ENCODE assay signal across 23 mouse cellular contexts in the genomic region with DNA sequence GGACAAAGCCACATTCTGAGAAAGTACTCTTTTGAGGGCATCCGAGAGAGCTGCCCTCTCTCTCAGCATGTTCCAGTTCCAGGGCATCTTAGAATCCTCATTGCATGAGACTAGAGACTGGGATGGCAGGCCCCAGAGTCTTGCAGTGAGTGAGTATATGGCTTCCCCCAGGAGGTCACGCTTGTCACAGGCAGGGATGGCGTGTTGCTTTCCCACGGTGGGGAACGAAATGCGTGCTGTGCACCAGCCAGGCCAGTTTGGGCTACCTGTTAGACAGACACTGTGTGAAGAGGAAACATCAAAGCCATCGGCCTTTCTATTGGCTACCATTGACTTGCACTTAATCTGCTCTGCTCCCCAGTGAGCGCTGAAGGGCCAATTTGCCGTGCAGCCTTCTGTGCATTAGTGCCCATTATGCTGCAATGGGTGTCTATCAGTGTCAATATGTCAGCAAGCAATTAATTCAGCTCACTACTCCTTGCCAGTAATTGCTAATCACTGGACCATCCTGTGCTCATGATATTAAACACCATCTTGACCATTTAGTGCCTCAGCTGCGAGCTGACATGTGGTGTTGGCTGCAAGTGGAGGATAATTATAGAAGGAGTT.
A peak's percentile ranks its signal among the peaks of the same experiment; 100 is the strongest.
DNase-seq lines count a peak whose midpoint lies in the region; ATAC-seq and TF ChIP-seq lines count a peak whose summit lies in the region.
"Had no signal": no experiment of that assay in that cellular context is flagged by ENCODE, and none has a peak within 500 bp of the region (broad histone marks: within the 10 kb centered on the region; RNA-seq: fewer than 3 reads in every experiment).

No protein-coding gene starts in this region.

- H3K36me3 ChIP-seq in forebrain, embryonic 14.5 days (ENCODE audit: control insufficient read depth, insufficient read depth, low read length), result no peaks in the 10 kb centered on the region
- no peaks in the 10 kb centered on the region for H3K36me3 ChIP-seq in forebrain, postnatal 0 days (ENCODE audit: insufficient read depth)
- H3K36me3 ChIP-seq in neural tube, embryonic 12.5 days, result no peaks in the 10 kb centered on the region
- H3K36me3 ChIP-seq in neural tube, embryonic 15.5 days, result no peaks in the 10 kb centered on the region
- H3K36me3 ChIP-seq in midbrain, postnatal 0 days (ENCODE audit: insufficient read depth, low read length), result no peaks in the 10 kb centered on the region
- H3K36me3 ChIP-seq: heart, embryonic 15.5 days; intestine, embryonic 15.5 days; limb, embryonic 12.5 days; liver, embryonic 12.5 days; stomach, embryonic 15.5 days had no signal

- no peak overlapping the region for H3K4me2 ChIP-seq in forebrain, embryonic 14.5 days (ENCODE audit: low read length)
- H3K4me2 ChIP-seq in forebrain, postnatal 0 days (ENCODE audit: low read depth), result no peak overlapping the region
- no peak overlapping the region for H3K4me2 ChIP-seq in neural tube, embryonic 12.5 days (replicated peaks)
- no peak overlapping the region for H3K4me2 ChIP-seq in neural tube, embryonic 15.5 days
- no peak overlapping the region for H3K4me2 ChIP-seq in midbrain, postnatal 0 days (ENCODE audit: low read depth, low read length, poor library complexity, severe bottlenecking)
- H3K4me2 ChIP-seq: heart, embryonic 15.5 days; intestine, embryonic 15.5 days; limb, embryonic 12.5 days; liver, embryonic 12.5 days; stomach, embryonic 15.5 days had no signal

- no peaks in the 10 kb centered on the region for H3K9me3 ChIP-seq in forebrain, embryonic 14.5 days (replicated peaks; ENCODE audit: control insufficient read depth, low read length)
- H3K9me3 ChIP-seq in forebrain, postnatal 0 days (ENCODE audit: low read length), result no peaks in the 10 kb centered on the region
- no peaks in the 10 kb centered on the region for H3K9me3 ChIP-seq in neural tube, embryonic 12.5 days
- no peaks in the 10 kb centered on the region for H3K9me3 ChIP-seq in neural tube, embryonic 15.5 days (replicated peaks)
- H3K9me3 ChIP-seq in midbrain, postnatal 0 days (ENCODE audit: low read length), result no peaks in the 10 kb centered on the region
- H3K9me3 ChIP-seq: heart, embryonic 15.5 days; intestine, embryonic 15.5 days; limb, embryonic 12.5 days; liver, embryonic 12.5 days; stomach, embryonic 15.5 days had no signal

- no peak overlapping the region for H3K27ac ChIP-seq in forebrain, embryonic 14.5 days (ENCODE audit: low read depth, low read length)
- H3K27ac ChIP-seq in forebrain, postnatal 0 days (ENCODE audit: low read depth, low read length), result no peak overlapping the region
- H3K27ac ChIP-seq in neural tube, embryonic 12.5 days, result no peak overlapping the region
- no peak overlapping the region for H3K27ac ChIP-seq in neural tube, embryonic 15.5 days (replicated peaks)
- H3K27ac ChIP-seq in midbrain, postnatal 0 days (ENCODE audit: low read depth, low read length), result no peak overlapping the region
- H3K27ac ChIP-seq: heart, adult 2 months; heart, embryonic 15.5 days; intestine, embryonic 15.5 days; limb, embryonic 12.5 days; liver, embryonic 12.5 days; stomach, embryonic 15.5 days had no signal

- H3K9ac ChIP-seq in forebrain, embryonic 14.5 days (ENCODE audit: low read length), result no peak overlapping the region
- no peak overlapping the region for H3K9ac ChIP-seq in forebrain, postnatal 0 days
- no peak overlapping the region for H3K9ac ChIP-seq in neural tube, embryonic 12.5 days
- H3K9ac ChIP-seq in neural tube, embryonic 15.5 days (replicated peaks), result no peak overlapping the region
- no peak overlapping the region for H3K9ac ChIP-seq in midbrain, postnatal 0 days (replicated peaks; ENCODE audit: low read length, poor library complexity, severe bottlenecking)
- H3K9ac ChIP-seq: heart, embryonic 15.5 days; intestine, embryonic 15.5 days; limb, embryonic 12.5 days; liver, embryonic 12.5 days; stomach, embryonic 15.5 days had no signal

- WGBS in forebrain, embryonic 14.5 days, result 26% methylated on average over 10 of the region's 10 CpGs
- WGBS in forebrain, postnatal 0 days, result 34% methylated on average over 10 of the region's 10 CpGs
- WGBS in neural tube, embryonic 12.5 days, result 61% methylated on average over 10 of the region's 10 CpGs
- WGBS in neural tube, embryonic 15.5 days, result 59% methylated on average over 10 of the region's 10 CpGs
- WGBS in midbrain, postnatal 0 days, result 46% methylated on average over 10 of the region's 10 CpGs

- no peaks in the 10 kb centered on the region for H3K27me3 ChIP-seq in forebrain, embryonic 14.5 days (replicated peaks; ENCODE audit: control insufficient read depth, insufficient read depth, low read length)
- H3K27me3 ChIP-seq in forebrain, postnatal 0 days (ENCODE audit: insufficient read depth, low read length), result no peaks in the 10 kb centered on the region
- 0 out of 2 replicates have a peak, but pooled peaks cover 8% of the 10 kb centered on the region for H3K27me3 ChIP-seq in neural tube, embryonic 12.5 days (replicated peaks)
- H3K27me3 ChIP-seq in neural tube, embryonic 15.5 days (replicated peaks), result peaks cover 5% of the 10 kb centered on the region; the same call in 1 of the 2 replicates
- no peaks in the 10 kb centered on the region for H3K27me3 ChIP-seq in midbrain, postnatal 0 days (ENCODE audit: insufficient read depth, low read length)
- H3K27me3 ChIP-seq: heart, embryonic 15.5 days; intestine, embryonic 15.5 days; limb, embryonic 12.5 days; stomach, embryonic 15.5 days had no signal

- H3K4me1 ChIP-seq in forebrain, embryonic 14.5 days (ENCODE audit: control insufficient read depth, insufficient read depth, low read length), result peaks cover 5% of the 10 kb centered on the region; the same call in 1 of the 2 replicates
- no peaks in the 10 kb centered on the region for H3K4me1 ChIP-seq in forebrain, postnatal 0 days (ENCODE audit: insufficient read depth)
- H3K4me1 ChIP-seq in neural tube, embryonic 12.5 days, result no peaks in the 10 kb centered on the region; the same call in 1 of the 2 replicates
- 0 out of 2 replicates have a peak, but pooled peaks cover 3% of the 10 kb centered on the region for H3K4me1 ChIP-seq in neural tube, embryonic 15.5 days
- H3K4me1 ChIP-seq in midbrain, postnatal 0 days (ENCODE audit: insufficient read depth, low read length), result no peaks in the 10 kb centered on the region
- H3K4me1 ChIP-seq: heart, embryonic 15.5 days; intestine, embryonic 15.5 days; limb, embryonic 12.5 days; liver, embryonic 12.5 days; stomach, embryonic 15.5 days had no signal

- peak; percentile 46 for DNase-seq in forebrain, embryonic 14.5 days (ENCODE audit: low spot score)
- no peak for DNase-seq in forebrain, postnatal 0 days
- peak; percentile 55 for DNase-seq in midbrain, postnatal 0 days (ENCODE audit: low spot score)
- DNase-seq in spleen, adult 12 weeks (ENCODE audit: low spot score), result no peak
- DNase-seq in lung, postnatal 10 days, result no peak
- DNase-seq: adrenal gland, postnatal 36 days; cerebellum, adult 18-20 months; gastrocnemius, postnatal 14 days; heart, adult 2 months; heart, postnatal 4 days; kidney, adult 9 months; kidney, postnatal 25 days; lung, adult 2 months; lung, postnatal 36 days; right cerebral cortex, postnatal 25 days; thymus, adult 2 months had no signal

- TF ChIP-seq CTCF in forebrain, postnatal 0 days (IDR thresholded peaks at IDR 0.05; ENCODE audit: low read depth), result no peak
- no peak for TF ChIP-seq CTCF in midbrain, postnatal 0 days (IDR thresholded peaks at IDR 0.05)

- no peak overlapping the region for H3K4me3 ChIP-seq in forebrain, embryonic 14.5 days (ENCODE audit: low read depth, low read length)
- no peak overlapping the region for H3K4me3 ChIP-seq in forebrain, postnatal 0 days (ENCODE audit: low read depth, low read length)
- H3K4me3 ChIP-seq in neural tube, embryonic 12.5 days, result no peak overlapping the region
- no peak overlapping the region for H3K4me3 ChIP-seq in neural tube, embryonic 15.5 days (replicated peaks)
- H3K4me3 ChIP-seq in midbrain, postnatal 0 days (ENCODE audit: low read depth, low read length), result no peak overlapping the region
- H3K4me3 ChIP-seq: heart, adult 2 months; heart, embryonic 15.5 days; intestine, embryonic 15.5 days; limb, embryonic 12.5 days; liver, embryonic 12.5 days; stomach, embryonic 15.5 days had no signal

- peak; percentile 60 for ATAC-seq in forebrain, embryonic 14.5 days
- no peak for ATAC-seq in forebrain, postnatal 0 days
- ATAC-seq in neural tube, embryonic 12.5 days (ENCODE audit: low FRiP score, low read depth), result 0 out of 2 replicates have a peak, but pooled peaks have one; percentile 29
- ATAC-seq in neural tube, embryonic 15.5 days (ENCODE audit: low FRiP score), result no peak
- ATAC-seq in midbrain, postnatal 0 days (ENCODE audit: low FRiP score), result no peak
- ATAC-seq: intestine, embryonic 15.5 days; liver, embryonic 12.5 days had no signal

Comparison
In these comparisons a context has a peak if more than half of its experiments do, and no peak if none do; other contexts are left out.
1. ATAC-seq: peak in forebrain, embryonic 14.5 days (single experiment) and neural tube, embryonic 12.5 days (single experiment); none in forebrain, postnatal 0 days (single experiment), neural tube, embryonic 15.5 days (single experiment) and midbrain, postnatal 0 days (single experiment).
2. DNase-seq: peak in forebrain, embryonic 14.5 days (single experiment) and midbrain, postnatal 0 days (single experiment); none in forebrain, postnatal 0 days (single experiment), spleen, adult 12 weeks (single experiment) and lung, postnatal 10 days (single experiment).